17 mouse cellular contexts compared by ENCODE assay signal in genomic region chr8:82964537-82964936, GRCm38 (mm10).
DNase-seq lines count a peak whose midpoint lies in the region; ATAC-seq lines count a peak whose summit lies in the region.
"Had no signal": no experiment of that assay in that cellular context is flagged by ENCODE, and none has a peak within 500 bp of the region (broad histone marks: within the 10 kb centered on the region; RNA-seq: fewer than 3 reads in every experiment).

No protein-coding gene starts in this region.

- ATAC-seq in common myeloid progenitor, adult 5-6 weeks (replicated peaks; ENCODE audit: low read depth, poor library complexity, severe bottlenecking): 0 out of 2 replicates have a peak, but pooled peaks have one; percentile 32
- 0 out of 2 replicates have a peak, but pooled peaks have one; percentile 20 for ATAC-seq in megakaryocyte progenitor cell, adult 5-6 weeks (replicated peaks; ENCODE audit: poor library complexity)
- ATAC-seq: CD4-positive, CD25-positive, alpha-beta regulatory T cell, adult 4 months; forebrain, embryonic 16.5 days; intestine, postnatal 0 days had no signal

- DNase-seq in heart, adult 11 months: peak; percentile 61
- no peak for DNase-seq in heart, adult 8-10 months (ENCODE audit: low spot score)
- DNase-seq in right cerebral cortex, adult 18-20 months: no peak
- DNase-seq in thymus, postnatal 10 days (ENCODE audit: low spot score in 2 of 2): no peak
- DNase-seq: adrenal gland, postnatal 10 days; B cell, adult 2 months; cerebellum, adult 11-12 months; cerebellum, adult 9-10 months; cerebellum, postnatal 25 days; gastrocnemius, postnatal 25 days; heart, adult 18-20 months; heart, postnatal 14 days had no signal
